Mouse (Mus musculus) retina, postnatal 7 days (tissue): ENCODE results near the gene Igfbp2.

ENCODE experiments used
- DNase-seq: peaks from one replicate; pipeline ENCODE4 v3.0.0-alpha.2; 2012; ENCODE audit warnings: low read depth, low spot score

Igfbp2 gene

GRCm38 (mm10) chr1:72823751-72824706, at the start of gene Igfbp2:
TSS of gene Igfbp2 (plus strand) at chr1:72824503.
- DNase-seq: no peak

- DNase-seq: no peak
Measured at GRCm38 (mm10) chr1:72778789-72779188, 45.5 kb upstream of the Igfbp2 start.

GRCm38 (mm10) chr1:72780720-72781119, 43.6 kb upstream of the Igfbp2 start:
- DNase-seq: no peak

- no peak for DNase-seq
Measured at GRCm38 (mm10) chr1:72783341-72783740, 41.0 kb upstream of the Igfbp2 start.

GRCm38 (mm10) chr1:72784018-72784417, 40.3 kb upstream of the Igfbp2 start:
- no peak for DNase-seq

- DNase-seq: no peak
Measured at GRCm38 (mm10) chr1:72790670-72791069, 33.6 kb upstream of the Igfbp2 start.

GRCm38 (mm10) chr1:72791743-72792142, 32.6 kb upstream of the Igfbp2 start:
- no peak for DNase-seq

- no peak for DNase-seq
Measured at GRCm38 (mm10) chr1:72792262-72792661, 32.0 kb upstream of the Igfbp2 start.

GRCm38 (mm10) chr1:72793230-72793629, 31.1 kb upstream of the Igfbp2 start:
- DNase-seq: no peak

GRCm38 (mm10) chr1:72796128-72796527, 28.2 kb upstream of the Igfbp2 start:
- no peak for DNase-seq

- DNase-seq: no peak
Measured at GRCm38 (mm10) chr1:72797102-72797665, 27.1 kb upstream of the Igfbp2 start.

GRCm38 (mm10) chr1:72798441-72798840, 25.9 kb upstream of the Igfbp2 start:
- no peak for DNase-seq

GRCm38 (mm10) chr1:72804031-72804430, 20.3 kb upstream of the Igfbp2 start:
- DNase-seq: no peak

- DNase-seq: no peak
Measured at GRCm38 (mm10) chr1:72805037-72805436, 19.3 kb upstream of the Igfbp2 start.

- no peak for DNase-seq
Measured at GRCm38 (mm10) chr1:72805476-72806043, 18.7 kb upstream of the Igfbp2 start.

- DNase-seq: no peak
Measured at GRCm38 (mm10) chr1:72806044-72806584, 18.2 kb upstream of the Igfbp2 start.

- DNase-seq: no peak
Measured at GRCm38 (mm10) chr1:72809304-72809703, 15.0 kb upstream of the Igfbp2 start.

- DNase-seq: no peak
Measured at GRCm38 (mm10) chr1:72809951-72810675, 14.2 kb upstream of the Igfbp2 start.

GRCm38 (mm10) chr1:72811061-72811460, 13.2 kb upstream of the Igfbp2 start:
- DNase-seq: no peak

- DNase-seq: no peak
Measured at GRCm38 (mm10) chr1:72813089-72813638, 11.1 kb upstream of the Igfbp2 start.

- DNase-seq: no peak
Measured at GRCm38 (mm10) chr1:72813639-72814403, 10.5 kb upstream of the Igfbp2 start.
